Mouse (Mus musculus): ENCODE measurements at regions not wholly inside any gene's neighbourhood (a gene's known extent, or its start where the extent isn't known, plus 50 kb on each side); places are given as distances from the start of the nearest gene placed in this dataset.

- no peak for DNase-seq
These were observed 277.9 kb upstream of the Cdh5 start for GRCm38 (mm10) chr8:103823541-103823940.

GRCm38 (mm10) chr8:103824747-103825146 lies 276.7 kb upstream of the Cdh5 start:
- DNase-seq, result no peak

GRCm38 (mm10) chr8:103825289-103825688 lies 276.1 kb upstream of the Cdh5 start:
- no peak for DNase-seq

GRCm38 (mm10) chr8:103830416-103830815 lies 271.0 kb upstream of the Cdh5 start:
- no peak for DNase-seq

GRCm38 (mm10) chr8:103839990-103840389 lies 261.4 kb upstream of the Cdh5 start:
- DNase-seq, result no peak

GRCm38 (mm10) chr8:103845964-103846363 lies 255.5 kb upstream of the Cdh5 start:
- no peak for DNase-seq

GRCm38 (mm10) chr8:103846382-103846976 lies 254.9 kb upstream of the Cdh5 start:
- DNase-seq, result no peak

- DNase-seq, result no peak
These were observed 251.6 kb upstream of the Cdh5 start for GRCm38 (mm10) chr8:103849785-103850184.

- no peak for DNase-seq
These were observed 250.1 kb upstream of the Cdh5 start for GRCm38 (mm10) chr8:103851286-103851685.

GRCm38 (mm10) chr8:103853048-103853447 lies 248.4 kb upstream of the Cdh5 start:
- DNase-seq, result no peak

GRCm38 (mm10) chr8:103855291-103855690 lies 246.1 kb upstream of the Cdh5 start:
- DNase-seq, result no peak

- DNase-seq, result no peak
These were observed 242.3 kb upstream of the Cdh5 start for GRCm38 (mm10) chr8:103859130-103859529.

GRCm38 (mm10) chr8:103873598-103874502 lies 227.6 kb upstream of the Cdh5 start:
- DNase-seq, result no peak

- DNase-seq, result no peak
These were observed 226.9 kb upstream of the Cdh5 start for GRCm38 (mm10) chr8:103874506-103874905.

GRCm38 (mm10) chr8:103879505-103879904 lies 221.9 kb upstream of the Cdh5 start:
- DNase-seq, result no peak

- DNase-seq, result no peak
These were observed 220.8 kb upstream of the Cdh5 start for GRCm38 (mm10) chr8:103880431-103881145.

GRCm38 (mm10) chr8:103881146-103881486 lies 220.3 kb upstream of the Cdh5 start:
- no peak for DNase-seq

GRCm38 (mm10) chr8:103884873-103885780 lies 216.3 kb upstream of the Cdh5 start:
- DNase-seq, result no peak

GRCm38 (mm10) chr8:103894589-103894988 lies 206.8 kb upstream of the Cdh5 start:
- DNase-seq, result no peak

- no peak for DNase-seq
These were observed 206.3 kb upstream of the Cdh5 start for GRCm38 (mm10) chr8:103895132-103895531.

GRCm38 (mm10) chr8:103897463-103897862 lies 204.0 kb upstream of the Cdh5 start:
- DNase-seq, result no peak

GRCm38 (mm10) chr8:103902516-103902915 lies 198.9 kb upstream of the Cdh5 start:
- DNase-seq, result no peak

- DNase-seq, result no peak
These were observed 197.8 kb upstream of the Cdh5 start for GRCm38 (mm10) chr8:103903635-103904034.
